Mouse (Mus musculus) retina, postnatal 7 days (tissue): ENCODE results near the gene Ccdc92.

ENCODE experiments used
- DNase-seq: peaks from one replicate; pipeline ENCODE4 v3.0.0-alpha.2; 2012; ENCODE audit warnings: low read depth, low spot score

Ccdc92 gene

GRCm38 (mm10) chr5:124854202-124854601 is 8.0 kb downstream of the Ccdc92 start:
- no peak for DNase-seq

GRCm38 (mm10) chr5:124853079-124853478 is 9.1 kb downstream of the Ccdc92 start:
- no peak for DNase-seq

GRCm38 (mm10) chr5:124852294-124852693 is 9.9 kb downstream of the Ccdc92 start:
- DNase-seq = no peak

GRCm38 (mm10) chr5:124851572-124851971 is 10.7 kb downstream of the Ccdc92 start:
- DNase-seq = no peak

- no peak for DNase-seq
Observed at GRCm38 (mm10) chr5:124848994-124849393, 13.2 kb downstream of the Ccdc92 start.

GRCm38 (mm10) chr5:124847014-124847413 is 15.2 kb downstream of the Ccdc92 start:
- DNase-seq = no peak

- no peak for DNase-seq
Observed at GRCm38 (mm10) chr5:124844929-124845328, 17.3 kb downstream of the Ccdc92 start.

- no peak for DNase-seq
Observed at GRCm38 (mm10) chr5:124843386-124843785, 18.8 kb downstream of the Ccdc92 start.

GRCm38 (mm10) chr5:124840669-124841068 is 21.6 kb downstream of the Ccdc92 start:
- DNase-seq = no peak

GRCm38 (mm10) chr5:124840202-124840601 is 22.0 kb downstream of the Ccdc92 start:
- no peak for DNase-seq

GRCm38 (mm10) chr5:124836621-124837020 is 25.6 kb downstream of the Ccdc92 start:
- DNase-seq = no peak

- DNase-seq = no peak
Observed at GRCm38 (mm10) chr5:124836075-124836474, 26.1 kb downstream of the Ccdc92 start.

GRCm38 (mm10) chr5:124835218-124835617 is 27.0 kb downstream of the Ccdc92 start:
- no peak for DNase-seq

GRCm38 (mm10) chr5:124830331-124830730 is 31.9 kb downstream of the Ccdc92 start:
- DNase-seq = no peak

- DNase-seq = no peak
Observed at GRCm38 (mm10) chr5:124822128-124822894, 39.9 kb downstream of the Ccdc92 start.

- no peak for DNase-seq
Observed at GRCm38 (mm10) chr5:124817050-124817449, 45.2 kb downstream of the Ccdc92 start.

- DNase-seq = no peak
Observed at GRCm38 (mm10) chr5:124814797-124815196, 47.4 kb downstream of the Ccdc92 start.

- DNase-seq = no peak
Observed at GRCm38 (mm10) chr5:124812466-124812865, 49.8 kb downstream of the Ccdc92 start.

GRCm38 (mm10) chr5:124809708-124810366 is 52.4 kb downstream of the Ccdc92 start:
- DNase-seq = no peak

GRCm38 (mm10) chr5:124792112-124792511 is 70.1 kb downstream of the Ccdc92 start:
- no peak for DNase-seq

- no peak for DNase-seq
Observed at GRCm38 (mm10) chr5:124785650-124786049, 76.6 kb downstream of the Ccdc92 start.
